Mouse (Mus musculus) liver, embryonic 14.5 days (tissue): ENCODE results near the gene Flt3. TPM values are rescaled to one million over a fixed set of nuclear protein-coding genes. Genes with fewer than 3 reads are reported as not detected.

Experiments
- ATAC-seq: fragments of 200-750 bp; cut with Nextera tagmentation; 2 replicates; pipeline ENCODE4 v1.8.0; 2017; ENCODE audit warnings: moderate number of reproducible peaks, mild to moderate bottlenecking, moderate library complexity; ENCODE audit not compliant: insufficient read depth
- DNase-seq, 3 experiments: peaks; one replicate each; pipeline ENCODE4 v3.0.0-alpha.2; 2012 to 2013; ENCODE audit warnings: low read depth in 3 of 3, low spot score in 3 of 3
- H3K27ac ChIP-seq: fragments of 300-500 bp; sonication (generic); 2 replicates; pipeline ENCODE4 v1.5.1; 2014; ENCODE audit warnings: moderate library complexity, mild to moderate bottlenecking, control low read depth, inconsistent platforms
- H3K27me3 ChIP-seq: fragments of 300-500 bp; sonication (generic); 2 replicates; pipeline ENCODE4 v1.6.1; 2014; ENCODE audit warnings: mild to moderate bottlenecking, low read length, moderate library complexity; ENCODE audit not compliant: control insufficient read depth, insufficient read depth
- H3K36me3 ChIP-seq: fragments of 300-500 bp; sonication (generic); replicated peaks from 2 replicates; pipeline ENCODE4 v1.6.1; 2014; ENCODE audit warnings: low read depth; ENCODE audit not compliant: control insufficient read depth, insufficient read depth
- H3K4me1 ChIP-seq, 2 experiments: fragments of 200-500 bp in 1 of 2; fragments of 300-500 bp in 1 of 2; sonication (generic) in 1 of 2; replicated peaks; 2 replicates each; pipeline ENCODE4 v1.6.1; 2012 to 2014; ENCODE audit warnings: antibody characterized with exemption in 1 of 2, inconsistent platforms in 1 of 2, low read length in 1 of 2; ENCODE audit not compliant: control insufficient read depth in 2 of 2, insufficient read depth in 2 of 2
- H3K4me2 ChIP-seq: fragments of 300-500 bp; sonication (generic); 2 replicates; pipeline ENCODE4 v1.6.1; 2014; ENCODE audit warnings: low read depth, mild to moderate bottlenecking, control low read depth, moderate library complexity
- H3K4me3 ChIP-seq, 2 experiments: fragments of 200-500 bp in 1 of 2; fragments of 300-500 bp in 1 of 2; sonication (generic) in 1 of 2; 2 replicates each; pipeline ENCODE4 v1.5.1; 2012 to 2014; ENCODE audit warnings: low read depth in 2 of 2, low read length in 2 of 2, mild to moderate bottlenecking in 2 of 2, control low read depth in 1 of 2, inconsistent platforms in 1 of 2, moderate library complexity in 1 of 2; ENCODE audit not compliant: insufficient read depth in 1 of 2
- H3K9ac ChIP-seq: fragments of 300-500 bp; sonication (generic); replicated peaks from 2 replicates; pipeline ENCODE4 v1.6.1; 2014; ENCODE audit warnings: mild to moderate bottlenecking, control low read depth, moderate library complexity
- H3K9me3 ChIP-seq: fragments of 300-500 bp; sonication (generic); 2 replicates; pipeline ENCODE4 v1.6.1; 2016; ENCODE audit warnings: low read length, mixed read lengths; ENCODE audit not compliant: control insufficient read depth
- CTCF ChIP-seq: IDR thresholded peaks from 2 replicates; pipeline ENCODE4 v1.5.1; 2016; ENCODE audit warnings: antibody characterized with exemption, low read depth, control low read depth
- EP300 ChIP-seq: IDR thresholded peaks from 2 replicates; pipeline ENCODE4 v1.6.1; 2016; ENCODE audit warnings: antibody characterized with exemption, low read depth
- WGBS: fragments of 180-500 bp; shearing (Covaris S2); extraction: QIAGEN DNeasy Blood & Tissue Kit; methylation state at CpG from one replicate; pipeline ENCODE4 v1.1.7; 2014; ENCODE audit not compliant: insufficient replicate concordance; 5-methylcytosine and 5-hydroxymethylcytosine counted together
- polyA plus RNA-seq, 2 experiments: library from polyadenylated mRNA; depleted of rRNA in 1 of 2; stranded (reverse) in 1 of 2; unstranded in 1 of 2; fragments of >200 nt; fragmentation: Nextera tagmentation in 1 of 2; extraction: Ambion mirVana in 1 of 2; gene quantifications; 2 replicates each; pipeline versions ENCODE4 v1.2.1 to v1.2.3; 2012 to 2014

The Flt3 gene
- polyA plus RNA-seq, 2 experiments, result 0.88 to 1.2 TPM

DNA sequence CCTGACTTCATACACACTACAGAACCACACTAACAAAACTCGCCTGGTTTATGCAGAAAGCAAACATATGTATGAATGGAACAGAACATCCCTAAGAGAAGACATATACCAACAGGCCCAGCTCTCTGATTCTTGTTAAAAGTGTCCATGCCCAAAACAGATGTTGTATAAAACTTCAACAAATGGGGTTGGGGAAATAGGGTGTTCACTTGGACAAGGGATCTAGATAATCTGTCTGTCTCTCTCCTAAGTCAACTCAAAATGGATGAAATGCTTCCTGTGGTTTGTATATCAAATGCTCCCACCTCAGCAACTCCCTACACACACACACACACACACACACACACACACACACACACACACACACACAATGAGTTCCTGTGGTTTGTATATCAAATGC is 17.7 kb upstream of the Flt3 start:
- ATAC-seq (no peak), DNase-seq (no peak)
- no peak overlapping the region for H3K4me2 ChIP-seq
- 30% methylated on average over 1 of the region's 1 CpGs for WGBS
- H3K36me3 ChIP-seq, result no peaks in the 10 kb centered on the region
- H3K9ac ChIP-seq, result no peak overlapping the region
- no peak for TF ChIP-seq CTCF
- TF ChIP-seq EP300, result no peak
- no peaks in the 10 kb centered on the region for H3K27me3 ChIP-seq
- no peak overlapping the region for H3K4me3 ChIP-seq
- H3K4me1 ChIP-seq, result peaks cover 0 to 6% of the 10 kb centered on the region in 2 experiments; a peak in 2 of 4 replicates
- no peak overlapping the region for H3K27ac ChIP-seq
- no peaks in the 10 kb centered on the region for H3K9me3 ChIP-seq

DNA sequence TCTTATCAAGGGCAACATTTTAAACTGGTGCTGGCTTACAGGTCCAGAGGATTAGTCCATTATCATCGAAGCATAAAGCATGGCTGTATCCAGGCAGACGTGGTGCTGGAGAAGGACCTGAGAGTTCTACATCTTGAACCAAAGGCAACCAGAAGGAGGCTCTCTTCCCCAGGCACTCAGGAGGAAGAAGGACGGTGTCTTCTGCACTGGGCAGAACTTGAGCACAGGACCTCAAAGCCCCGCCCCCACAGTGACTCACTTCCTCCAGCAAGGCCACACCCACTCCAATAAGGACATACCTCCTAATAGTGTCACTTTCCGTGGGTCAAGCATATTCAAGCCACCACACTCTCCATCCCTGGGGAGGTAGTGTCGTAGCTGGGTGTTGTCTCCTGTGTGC is 10.3 kb upstream of the Flt3 start:
- Histone ChIP-seq H3K9ac (no peak overlapping the region), H3K4me2 (no peak overlapping the region), H3K4me1 (no peaks in the 10 kb centered on the region), H3K9me3 (no peaks in the 10 kb centered on the region), H3K36me3 (no peaks in the 10 kb centered on the region), H3K27me3 (no peaks in the 10 kb centered on the region), H3K27ac (no peak overlapping the region), H3K4me3 (no peak overlapping the region)
- TF ChIP-seq EP300 (no peak), CTCF (no peak)
- ATAC-seq, result no peak
- DNase-seq, result no peak
- 73% methylated on average over 6 of the region's 6 CpGs for WGBS

DNA sequence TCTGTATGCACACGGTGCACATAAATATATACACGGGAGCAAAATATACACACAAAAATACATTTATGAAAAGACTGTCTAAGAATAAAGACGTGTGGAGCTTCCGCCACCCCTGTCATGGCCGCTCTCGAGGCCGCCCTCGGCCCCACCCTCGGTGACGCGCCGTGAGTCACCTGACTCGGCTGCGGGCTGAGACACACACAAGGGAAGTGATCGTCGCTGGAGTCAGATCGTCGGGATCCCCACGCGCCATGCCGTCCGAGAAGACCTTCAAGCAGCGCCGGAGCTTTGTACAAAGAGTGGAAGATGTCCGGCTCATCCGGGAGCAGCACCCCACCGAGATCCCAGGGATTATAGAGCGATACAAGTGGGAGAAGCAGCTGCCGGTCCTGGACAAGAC is 8.4 kb upstream of the Flt3 start:
- Histone ChIP-seq H3K9ac (no peak overlapping the region), H3K4me3 (0 out of 4 replicates have a peak overlapping the region, but pooled peaks of 1 of the 2 experiments have one; percentile 13), H3K27ac (no peak overlapping the region), H3K4me1 (no peaks in the 10 kb centered on the region), H3K9me3 (no peaks in the 10 kb centered on the region), H3K36me3 (no peaks in the 10 kb centered on the region), H3K27me3 (no peaks in the 10 kb centered on the region), H3K4me2 (peak overlapping the region; percentile 15; the same call in 1 of the 2 replicates)
- DNase-seq, result no peak
- TF ChIP-seq EP300 (no peak), CTCF (no peak)
- 50% methylated on average over 29 of the region's 29 CpGs for WGBS
- peak; percentile 56; the same call in 1 of the 2 replicates for ATAC-seq

DNA sequence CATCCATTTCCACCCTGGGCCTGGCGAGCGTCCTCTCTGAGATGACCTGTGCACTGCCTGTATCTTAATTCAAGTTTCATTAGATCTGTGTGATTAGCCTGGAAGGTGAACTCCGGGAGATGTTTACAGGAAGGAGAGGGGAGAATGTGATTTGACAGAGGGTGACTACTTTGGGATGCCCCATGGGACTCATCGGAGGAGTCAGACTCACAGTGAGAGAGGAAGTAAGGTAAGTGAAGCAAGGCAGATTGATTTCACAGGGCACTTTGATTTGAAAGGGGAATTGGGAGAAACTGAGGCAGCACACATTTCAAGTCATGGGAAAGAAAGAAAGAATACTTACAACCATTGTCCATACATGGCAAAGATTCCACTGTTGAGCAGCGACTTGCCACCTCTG is 5.8 kb upstream of the Flt3 start:
- Histone ChIP-seq H3K4me2 (no peak overlapping the region), H3K27me3 (peaks cover 8% of the 10 kb centered on the region), H3K27ac (no peak overlapping the region), H3K36me3 (no peaks in the 10 kb centered on the region), H3K9ac (no peak overlapping the region), H3K4me1 (no peaks in the 10 kb centered on the region), H3K4me3 (no peak overlapping the region), H3K9me3 (no peaks in the 10 kb centered on the region)
- 68% methylated on average over 5 of the region's 5 CpGs for WGBS
- ATAC-seq, result no peak
- DNase-seq, result no peak
- TF ChIP-seq CTCF (no peak), EP300 (no peak)

DNA sequence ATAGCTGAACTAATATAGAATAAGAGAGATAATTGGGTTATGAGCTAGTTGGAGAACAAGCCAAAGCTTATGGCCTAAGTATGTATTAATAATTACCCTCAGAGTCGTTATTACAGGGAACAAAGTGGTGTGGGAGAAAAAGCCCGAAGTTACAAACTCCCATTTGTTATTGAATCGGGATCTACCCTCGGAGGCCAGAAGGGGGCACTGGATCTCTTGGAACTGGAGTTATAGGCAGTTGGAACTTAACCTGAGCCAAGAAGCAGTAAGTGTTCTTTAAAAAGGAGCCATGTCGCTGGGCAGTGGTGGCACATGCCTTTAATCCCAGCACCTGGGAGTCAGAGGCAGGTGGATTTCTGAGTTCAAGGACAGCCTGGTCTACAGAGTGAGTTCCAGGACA is 2.2 kb upstream of the Flt3 start:
- TF ChIP-seq CTCF (peak; percentile 57), EP300 (no peak)
- H3K27ac ChIP-seq, result no peak overlapping the region
- H3K4me1 ChIP-seq, result no peaks in the 10 kb centered on the region
- no peaks in the 10 kb centered on the region for H3K9me3 ChIP-seq
- H3K27me3 ChIP-seq, result peaks cover 35% of the 10 kb centered on the region
- no peak overlapping the region for H3K4me2 ChIP-seq
- H3K9ac ChIP-seq, result no peak overlapping the region
- DNase-seq, result no peak
- H3K36me3 ChIP-seq, result no peaks in the 10 kb centered on the region
- H3K4me3 ChIP-seq, result no peak overlapping the region
- no peak for ATAC-seq
- 13% methylated on average over 5 of the region's 5 CpGs for WGBS
